Mouse (Mus musculus) thymus, postnatal 10 days (tissue): Measurements from ENCODE around the gene Sik1.

ENCODE experiments used
- DNase-seq, 2 experiments: peaks; one replicate each; pipeline ENCODE4 v3.0.0; 2021; ENCODE audit warnings: low spot score in 2 of 2

Sik1 gene

DNA sequence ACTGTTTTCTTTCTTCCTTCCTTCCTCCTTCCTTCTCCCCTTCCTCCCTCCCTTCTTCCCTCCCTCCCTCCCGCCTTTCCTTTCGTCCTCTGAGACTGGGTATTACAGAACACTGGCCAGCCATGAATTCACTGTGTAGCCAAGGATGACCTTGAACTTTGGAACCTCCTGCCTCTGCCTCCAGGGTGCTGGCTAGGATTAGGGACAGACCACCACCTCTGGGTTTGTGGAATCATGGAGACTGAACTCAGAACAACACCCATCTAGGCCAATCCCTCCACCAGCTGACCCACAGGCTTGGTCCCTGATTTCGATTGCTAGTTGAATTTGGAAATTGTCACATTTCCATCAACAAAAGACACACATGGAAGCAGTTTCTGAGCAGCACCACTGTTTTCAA is 49.1 kb downstream of the Sik1 start:
- no peak for DNase-seq

DNA sequence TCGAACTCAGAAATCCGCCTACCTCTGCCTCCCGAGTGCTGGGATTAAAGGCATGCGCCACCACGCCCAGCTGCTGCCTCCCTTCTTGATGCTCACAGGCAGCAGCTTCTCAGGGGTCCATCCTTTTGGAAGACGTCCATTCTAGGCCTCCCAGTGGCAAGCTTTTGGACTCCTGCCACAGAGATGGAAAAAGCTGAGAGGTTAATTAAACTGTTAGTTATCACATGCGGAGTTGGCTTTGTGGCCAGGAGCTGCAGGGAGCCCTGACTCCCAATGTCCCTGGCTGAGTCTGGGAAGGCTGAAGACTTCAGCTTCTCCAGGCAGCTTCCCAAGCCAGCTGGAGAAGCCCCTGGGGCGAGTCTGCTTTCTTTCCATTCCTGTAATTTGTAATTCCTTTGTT is 49.6 kb downstream of the Sik1 start:
- DNase-seq, result no peak

DNA sequence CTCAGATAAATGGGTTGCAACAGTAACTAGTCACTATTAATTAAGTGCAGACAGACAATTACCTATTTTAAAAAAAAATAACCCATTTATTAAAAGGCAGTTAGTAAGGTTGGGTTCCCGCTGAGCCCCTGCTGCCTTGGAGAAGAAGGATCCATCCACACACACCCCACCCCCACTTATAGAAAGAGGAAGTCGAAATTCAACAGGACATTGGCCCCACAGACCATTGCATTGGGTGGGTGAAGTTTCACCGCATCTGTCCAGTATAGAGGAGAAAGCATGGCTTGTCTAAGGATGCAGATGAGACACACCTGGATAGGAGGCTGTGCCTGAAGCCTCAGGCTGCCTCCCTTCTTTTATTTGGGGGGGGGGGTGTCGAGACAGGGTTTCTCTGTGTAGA is 50.0 kb downstream of the Sik1 start:
- no peak for DNase-seq

DNA sequence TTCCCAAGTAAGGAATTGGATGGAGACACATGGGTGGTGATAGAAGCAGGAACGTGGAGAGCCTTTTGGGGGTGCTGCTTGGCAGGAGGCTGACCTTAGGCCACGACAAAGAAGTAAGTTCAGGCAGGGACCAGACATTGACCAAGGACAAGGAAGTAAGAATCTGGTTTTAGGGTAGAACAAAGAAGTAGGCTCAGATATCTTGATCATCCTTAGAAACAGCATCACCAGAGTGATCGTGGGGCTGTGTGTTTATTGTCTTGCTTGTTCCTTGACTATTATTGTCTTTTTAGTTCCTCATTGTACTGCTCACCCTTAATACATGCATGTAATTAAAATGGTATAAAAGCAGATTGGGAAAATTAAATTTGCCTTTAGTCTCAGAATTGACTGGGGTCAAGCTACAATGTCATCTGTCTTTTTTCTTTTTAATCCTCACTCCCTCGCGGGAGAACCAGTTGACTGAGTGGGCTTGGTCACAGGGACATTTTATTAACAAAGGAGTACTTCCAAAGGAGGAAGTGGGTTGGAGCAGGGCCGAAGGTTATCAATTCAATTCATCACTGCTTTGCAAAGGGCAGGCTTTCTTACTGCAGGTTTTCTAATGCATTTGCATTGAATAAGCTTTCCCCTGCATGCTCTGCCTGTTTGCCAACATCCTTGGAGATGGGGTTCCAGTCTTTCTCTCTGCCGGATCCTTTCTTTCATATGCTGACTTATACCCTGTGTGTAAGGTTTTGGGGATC is 53.2 kb downstream of the Sik1 start:
- no peak for DNase-seq

DNA sequence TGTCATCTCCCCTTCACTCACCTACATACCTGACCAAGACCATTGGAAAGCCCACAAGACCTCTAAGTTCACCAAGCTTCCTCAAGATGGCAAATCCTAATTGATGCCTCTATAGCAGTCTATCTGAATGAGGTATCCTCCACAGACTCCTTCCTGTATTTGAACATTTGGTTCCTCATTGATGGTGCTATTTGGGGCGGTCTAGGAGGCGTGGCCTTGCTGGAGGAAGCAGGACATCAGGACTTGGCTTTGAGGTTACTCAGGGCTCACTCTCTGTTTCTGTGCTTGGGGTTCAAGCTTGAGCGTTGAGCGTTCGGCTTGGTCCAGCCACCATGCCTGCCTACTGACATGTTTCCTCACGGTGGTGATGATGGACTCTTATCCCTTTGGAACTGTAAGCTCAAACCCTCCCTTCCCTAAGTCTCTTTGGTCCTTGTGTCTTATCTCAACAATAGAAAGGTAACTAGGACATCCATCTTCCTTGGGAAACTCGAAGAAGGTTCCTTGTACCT is 54.7 kb downstream of the Sik1 start:
- no peak for DNase-seq

DNA sequence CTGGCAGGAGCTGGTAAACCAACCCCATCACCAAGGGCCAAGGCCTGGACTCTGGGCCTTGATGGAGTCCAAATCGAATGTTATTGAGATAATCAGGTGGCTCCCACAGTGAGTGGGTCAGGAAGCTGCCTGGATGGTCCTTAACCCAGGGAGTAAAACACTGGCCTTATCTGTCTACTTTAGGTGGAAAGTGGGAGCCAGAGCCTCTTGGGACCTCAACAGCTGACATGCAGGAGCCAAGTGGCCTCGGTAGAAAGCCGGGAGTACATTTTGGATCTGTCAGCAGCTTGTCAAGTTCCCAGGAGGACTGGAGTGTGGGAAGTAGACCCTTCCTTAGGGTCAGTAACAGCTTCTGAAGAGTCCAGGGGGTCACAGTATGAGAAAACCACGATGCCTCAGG is 59.7 kb downstream of the Sik1 start:
- DNase-seq, result no peak
